7 mouse cellular contexts compared by ENCODE assay signal in the genomic region with DNA sequence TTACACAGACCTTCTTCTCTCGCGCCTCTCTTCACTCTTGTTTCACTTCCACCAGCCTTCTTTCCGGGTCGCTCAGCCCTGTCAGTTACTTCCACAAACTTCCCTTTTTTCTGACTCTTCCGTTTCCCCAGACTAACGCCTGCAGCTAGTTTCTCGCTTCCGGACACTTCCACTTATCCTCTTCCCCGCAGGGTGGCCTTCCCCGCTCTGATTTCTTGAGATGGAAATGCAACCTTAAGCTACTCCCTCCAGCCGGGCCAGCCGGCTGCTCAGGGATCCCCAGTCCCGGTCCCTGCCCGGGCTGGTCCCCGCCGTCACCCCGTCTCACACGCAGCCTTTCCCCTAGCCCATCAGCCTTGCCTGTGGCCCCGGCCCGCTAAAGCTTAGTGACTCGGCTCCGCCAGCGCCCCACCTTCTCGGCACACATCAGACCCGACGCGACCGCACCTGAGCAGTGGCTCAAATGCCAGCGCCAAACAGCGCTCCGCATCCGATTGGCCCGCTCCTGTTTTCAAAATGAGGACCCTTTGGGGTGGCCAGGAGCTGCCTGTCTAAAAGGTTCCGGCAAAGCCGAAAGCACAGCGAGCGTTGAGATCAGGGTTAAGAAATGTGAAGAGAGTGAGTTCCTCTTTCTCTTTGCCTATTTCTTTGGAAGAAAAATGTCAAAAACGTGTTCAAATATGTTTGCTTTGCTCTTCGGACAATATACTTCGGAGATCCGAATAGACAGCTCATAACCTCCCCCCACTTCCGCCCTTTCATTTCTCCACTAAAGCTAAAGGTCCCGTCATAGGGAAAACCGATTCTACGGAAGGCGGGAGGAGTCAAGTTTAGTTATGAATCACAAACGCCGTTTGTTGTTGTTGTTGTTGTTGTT. TPM values are rescaled to one million over a fixed set of nuclear protein-coding genes. Genes with fewer than 3 reads are reported as not detected.
DNase-seq lines count a peak whose midpoint lies in the region; ATAC-seq lines count a peak whose summit lies in the region.

TSS of gene Arhgap11a (minus strand) at position 417 of the 877 bp plus-strand sequence.

- H3K36me3 ChIP-seq in intestine, embryonic 15.5 days, result 0 out of 2 replicates have a peak, but pooled peaks cover 3% of the 10 kb centered on the region
- peaks cover 23% of the 10 kb centered on the region for H3K36me3 ChIP-seq in midbrain, embryonic 10.5 days

- under 1% methylated on average over 48 of the region's 48 CpGs for WGBS in intestine, embryonic 15.5 days
- under 1% methylated on average over 48 of the region's 48 CpGs for WGBS in midbrain, embryonic 10.5 days

- intact Hi-C loops in gastrocnemius, postnatal 36 days (cut with DNase I), result loop anchor here (10.0 kb wide), 1 partner anchor 806 kb away; the partner anchor contains the start of gene Dph6
- intact Hi-C loops in left cerebral cortex, postnatal 25 days (cut with DNase I), result no loop called here

- peak; percentile 90 for DNase-seq in adrenal gland, adult 2 months
- DNase-seq in embryo, embryonic 11.5 days (ENCODE audit: low read depth, low spot score), result peak; percentile 88
- peak; percentile 82 to 87 for DNase-seq in gastrocnemius, postnatal 36 days
- peak; percentile 93 to 94 for DNase-seq in left cerebral cortex, postnatal 25 days (ENCODE audit: low spot score in 2 of 2)
- peak; percentile 91 for DNase-seq in midbrain, embryonic 10.5 days (ENCODE audit: low spot score)
- peak; percentile 86 for DNase-seq in right cerebral cortex, postnatal 4 days

- peak; percentile 97 for ATAC-seq in intestine, embryonic 15.5 days

- H3K4me3 ChIP-seq in intestine, embryonic 15.5 days (replicated peaks), result peak within 1 kb of the TSS; percentile 90
- H3K4me3 ChIP-seq in midbrain, embryonic 10.5 days, result peak within 1 kb of the TSS; percentile 91

- H3K27me3 ChIP-seq in intestine, embryonic 15.5 days (replicated peaks), result no peaks in the 10 kb centered on the region
- H3K27me3 ChIP-seq in midbrain, embryonic 10.5 days (ENCODE audit: low read depth, poor library complexity, severe bottlenecking), result no peaks in the 10 kb centered on the region

- H3K4me2 ChIP-seq in intestine, embryonic 15.5 days (replicated peaks), result peak within 1 kb of the TSS; percentile 77

- H3K9me3 ChIP-seq in intestine, embryonic 15.5 days, result no peaks in the 10 kb centered on the region
- H3K9me3 ChIP-seq in midbrain, embryonic 10.5 days (replicated peaks), result no peaks in the 10 kb centered on the region

- H3K9ac ChIP-seq in intestine, embryonic 15.5 days, result peak within 1 kb of the TSS; percentile 84

- 0 out of 2 replicates have a peak, but pooled peaks cover 6% of the 10 kb centered on the region for H3K4me1 ChIP-seq in intestine, embryonic 15.5 days (replicated peaks)
- peaks cover 28% of the 10 kb centered on the region for H3K4me1 ChIP-seq in midbrain, embryonic 10.5 days

- peak within 1 kb of the TSS; percentile 91 for H3K27ac ChIP-seq in intestine, embryonic 15.5 days
- peak within 1 kb of the TSS; percentile 94 for H3K27ac ChIP-seq in midbrain, embryonic 10.5 days (replicated peaks)

RNA-seq across cellular contexts. Expression of gene Arhgap11a, which starts in this region (rescaled TPM):
- 1 to 10 TPM; 2.1 to 2.2 TPM for total RNA-seq in adrenal gland, adult 2 months (2021)
- polyA plus RNA-seq in adrenal gland, adult 2 months (2012; rRNA removed), result 0.13 and 0.18 TPM in 2 replicates
- total RNA-seq in gastrocnemius, postnatal 36 days (2021), result 1 to 10 TPM; 1.2 TPM
- polyA plus RNA-seq in intestine, embryonic 15.5 days (2015; fragmentation: Nextera tagmentation; extraction: Ambion mirVana), result 21.7 and 24.2 TPM in 2 replicates
- total RNA-seq in left cerebral cortex, postnatal 25 days (2021), result 1 to 10 TPM; 2.1 to 2.2 TPM
- 31.3 and 38.6 TPM in 2 replicates for polyA plus RNA-seq in midbrain, embryonic 10.5 days (2016; fragmentation: Nextera tagmentation; extraction: Ambion mirVana)

Comparison
In these comparisons a context has a peak if more than half of its experiments do, and no peak if none do; other contexts are left out.
1. Peak in every context shown above with its lines: DNase-seq, ATAC-seq, H3K4me3 ChIP-seq and H3K27ac ChIP-seq.
2. RNA of gene Arhgap11a (polyA plus RNA-seq): 31.3 to 38.6 TPM in midbrain, embryonic 10.5 days and 21.7 to 24.2 TPM in intestine, embryonic 15.5 days; 0.13 to 0.18 TPM in adrenal gland, adult 2 months; every median in the first group is over 10 times any median in the second.